Mouse (Mus musculus): Measurements from ENCODE around the gene Hook1. TPM values are rescaled to one million over a fixed set of nuclear protein-coding genes. Genes with fewer than 3 reads are reported as not detected.

Gene Hook1
- polyA plus RNA-seq (2015; fragmentation: Nextera tagmentation; extraction: Ambion mirVana) = 6.6 and 9.5 TPM in 2 replicates

GRCm38 (mm10) chr4:95966928-95967724 lies at the start of gene Hook1:
TSS of gene Hook1 (plus strand) at chr4:95967240.

Other genes starting within 250 kb of the Hook1 start
- gene Cyp2j13, start 110.3 kb downstream of the Hook1 start, polyA plus RNA-seq (2015; fragmentation: Nextera tagmentation; extraction: Ambion mirVana) = not detected in 2 replicates
- not detected in 2 replicates for gene Cyp2j12, start 173.9 kb downstream of the Hook1 start, polyA plus RNA-seq (2015; fragmentation: Nextera tagmentation; extraction: Ambion mirVana)

All from skeletal muscle tissue, postnatal 0 days (tissue).